Mouse (Mus musculus) kidney, adult 9 months (tissue): ENCODE results near the gene Stmnd1.
"Not testable (repeated sequence)": the region's sequence is repeated elsewhere in the genome, so short reads cannot be mapped to it uniquely, and the experiment has no call there.

Experiments used
- DNase-seq: peaks from one replicate; pipeline ENCODE4 v3.0.0; 2022

The Stmnd1 gene

GRCm38 (mm10) chr13:46294365-46294764 is 20.8 kb downstream of the Stmnd1 start:
- peak; percentile 94 for DNase-seq

DNA sequence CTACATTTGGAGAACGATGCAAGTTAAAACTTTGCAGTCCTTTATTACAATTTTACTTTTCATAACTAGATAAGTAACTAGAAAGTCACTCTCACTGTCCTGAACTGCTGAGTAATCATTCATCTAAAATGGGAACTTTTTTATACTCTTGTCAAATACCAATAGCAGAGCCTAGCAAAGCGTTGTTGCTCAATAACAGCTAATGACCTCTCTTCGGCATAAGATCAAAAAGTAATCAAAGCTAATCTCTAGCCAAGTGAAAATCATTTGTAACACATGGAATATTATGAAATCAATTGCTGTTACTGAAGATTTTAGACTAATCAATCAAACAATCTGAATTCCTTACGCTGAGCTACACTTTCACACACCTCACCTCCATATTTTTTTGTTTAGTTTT is 24.2 kb downstream of the Stmnd1 start:
- DNase-seq, result no peak

DNA sequence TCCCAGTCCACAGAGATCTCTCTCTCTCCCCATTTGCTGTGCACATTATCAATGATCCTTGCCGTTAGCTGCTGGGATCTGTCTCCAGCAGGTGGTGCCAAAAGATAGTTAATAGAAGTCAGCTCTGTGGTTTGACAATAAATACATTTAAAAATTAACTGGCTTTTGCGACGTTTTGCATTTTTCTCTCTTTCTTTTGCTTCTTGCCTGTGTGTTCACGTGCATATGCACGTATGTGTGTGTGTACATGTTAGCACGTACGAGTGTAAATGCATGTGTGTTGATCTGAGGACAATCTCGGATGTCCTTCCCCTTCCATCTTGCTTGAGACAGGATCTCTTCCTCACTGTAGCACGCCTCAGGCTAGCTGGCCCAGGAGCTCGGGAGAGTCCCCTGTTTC is 37.3 kb downstream of the Stmnd1 start:
- peak; percentile 78 for DNase-seq

GRCm38 (mm10) chr13:46313176-46313575 is 39.7 kb downstream of the Stmnd1 start:
- peak; percentile 91 for DNase-seq

DNA sequence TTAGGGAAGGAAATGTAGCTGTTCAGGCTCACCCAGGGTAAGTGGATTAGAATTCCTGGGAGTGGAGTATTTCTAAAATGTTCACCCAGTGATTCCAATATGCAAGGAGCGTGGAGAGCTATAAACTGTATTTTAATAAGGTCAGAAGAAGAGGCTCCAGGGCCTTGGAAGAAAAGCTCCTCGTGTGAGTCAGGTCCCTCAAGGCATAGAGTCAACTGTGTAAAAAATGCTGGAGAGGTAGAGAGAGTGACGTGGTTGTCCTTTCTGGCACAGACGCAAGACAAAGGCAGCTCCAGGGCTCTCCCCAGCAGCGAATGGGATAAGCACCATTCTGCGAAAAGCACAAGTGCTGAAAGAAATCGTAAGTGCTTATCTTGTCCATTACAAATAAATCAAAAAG is 41.6 kb downstream of the Stmnd1 start:
- DNase-seq, result no peak

- DNase-seq, result no peak
Observed at GRCm38 (mm10) chr13:46326351-46326985, 52.9 kb downstream of the Stmnd1 start.

GRCm38 (mm10) chr13:46335020-46335419 is 61.5 kb downstream of the Stmnd1 start:
- no peak for DNase-seq

DNA sequence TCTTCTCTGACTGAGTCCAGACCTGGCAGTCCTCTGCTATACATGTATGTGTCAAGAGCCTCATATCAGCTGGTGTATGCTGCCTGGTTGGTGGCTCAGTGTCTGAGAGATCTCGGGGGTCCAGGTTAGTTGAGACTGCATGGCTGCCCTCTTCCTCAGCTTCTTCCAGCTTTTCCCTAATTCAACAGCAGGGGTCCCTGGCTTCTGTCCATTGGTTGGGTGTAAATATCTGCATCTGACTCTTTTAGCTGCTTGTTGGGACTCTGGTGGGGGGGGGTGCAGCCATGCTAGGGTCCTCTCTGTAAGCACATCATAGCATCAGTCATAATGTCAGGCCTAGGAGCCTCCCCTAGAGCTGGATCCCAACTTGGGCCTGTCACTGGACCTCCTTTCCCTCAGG is 62.8 kb downstream of the Stmnd1 start:
- DNase-seq, result not testable (repeated sequence)

- no peak for DNase-seq
Observed at GRCm38 (mm10) chr13:46337791-46338190, 64.3 kb downstream of the Stmnd1 start.

GRCm38 (mm10) chr13:46339954-46340353 is 66.4 kb downstream of the Stmnd1 start:
- no peak for DNase-seq

- DNase-seq, result no peak
Observed at GRCm38 (mm10) chr13:46340583-46340982, 67.1 kb downstream of the Stmnd1 start.

DNA sequence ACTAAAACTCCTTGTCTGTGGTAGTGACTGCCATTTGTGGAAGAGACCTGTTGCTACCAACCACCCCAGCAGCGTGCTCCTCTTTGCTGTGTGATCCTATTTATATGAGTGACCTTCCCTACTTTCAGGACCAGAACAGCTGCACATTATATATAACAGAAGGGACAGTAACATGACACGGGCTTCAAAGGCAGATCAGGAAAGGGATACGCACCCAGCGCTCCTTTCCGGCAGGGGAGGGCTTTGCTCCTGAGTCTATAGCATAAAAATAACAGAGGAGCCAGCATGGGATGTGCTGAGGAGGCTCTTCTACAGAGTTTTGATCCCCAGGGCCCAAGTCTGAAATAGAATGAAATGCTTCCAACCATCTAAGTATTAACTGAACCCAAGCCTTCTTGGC is 67.9 kb downstream of the Stmnd1 start:
- DNase-seq, result no peak

DNA sequence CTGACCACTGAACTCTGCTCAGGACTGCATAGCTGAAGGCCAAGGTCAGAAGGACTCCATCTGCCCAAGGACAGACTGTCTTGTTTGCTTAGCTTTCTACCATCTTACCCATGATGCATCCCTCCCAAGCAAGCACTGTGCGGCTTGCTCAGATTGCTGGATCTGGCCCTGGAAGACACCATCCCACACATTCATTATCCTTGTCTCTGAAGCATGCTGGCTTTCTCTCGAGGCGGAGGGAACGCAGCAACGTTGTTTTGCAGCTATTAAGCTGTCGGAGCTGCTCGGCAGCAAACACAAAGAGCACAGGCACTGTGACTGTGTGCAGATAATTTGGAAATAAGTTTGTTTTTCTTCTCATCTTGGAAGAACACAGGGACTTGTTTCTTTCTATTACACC is 69.7 kb downstream of the Stmnd1 start:
- no peak for DNase-seq

- no peak for DNase-seq
Observed at GRCm38 (mm10) chr13:46346830-46347512, 73.5 kb downstream of the Stmnd1 start.

- DNase-seq, result no peak
Observed at GRCm38 (mm10) chr13:46349664-46350063, 76.1 kb downstream of the Stmnd1 start.
